Mouse (Mus musculus) myocyte (in vitro differentiated cells): ENCODE data around the gene Gnai1. TPM values are rescaled to one million over a fixed set of nuclear protein-coding genes. Genes with fewer than 3 reads are reported as not detected.

ENCODE experiments used
- H3K27me3 ChIP-seq: one replicate; pipeline ENCODE4 v1.6.1; 2011; ENCODE audit not compliant: control insufficient read depth, insufficient read depth, insufficient read length
- H3K36me3 ChIP-seq: one replicate; pipeline ENCODE4 v1.6.1; 2011; ENCODE audit not compliant: control insufficient read depth, insufficient read depth
- H3K4me2 ChIP-seq: one replicate; pipeline ENCODE4 v1.6.1; 2011; ENCODE audit warnings: low read depth, control low read depth
- H3K4me3 ChIP-seq: one replicate; pipeline ENCODE4 v1.5.1; 2011; ENCODE audit warnings: mild to moderate bottlenecking, control low read depth, moderate library complexity
- H3K79me2 ChIP-seq: one replicate; pipeline ENCODE4 v1.6.1; 2011; ENCODE audit not compliant: control insufficient read depth, insufficient read depth
- H3ac ChIP-seq: one replicate; pipeline ENCODE4 v1.6.1; 2011; ENCODE audit not compliant: control insufficient read depth, insufficient read length
- CEBPB ChIP-seq: IDR thresholded peaks from 2 replicates; pipeline ENCODE4 v1.6.1; 2011; ENCODE audit warnings: mild to moderate bottlenecking, moderate library complexity; ENCODE audit not compliant: poor library complexity, insufficient read depth, severe bottlenecking
- E2F4 ChIP-seq: IDR thresholded peaks from one replicate; pipeline ENCODE4 v1.6.1; 2011; ENCODE audit warnings: mild to moderate bottlenecking, control low read depth, moderate library complexity; ENCODE audit not compliant: insufficient read depth
- MAX ChIP-seq: IDR thresholded peaks from one replicate; pipeline ENCODE4 v1.6.1; 2011; ENCODE audit warnings: low read depth, mild to moderate bottlenecking, control low read depth
- MYOD1 ChIP-seq, 3 experiments: IDR thresholded peaks; one replicate each; pipeline ENCODE4 v1.6.1; 2011; ENCODE audit warnings: control low read depth in 2 of 3, low read depth in 2 of 3, mild to moderate bottlenecking in 2 of 3, moderate library complexity in 1 of 3; ENCODE audit not compliant: insufficient read length in 2 of 3, control insufficient read depth in 1 of 3
- MYOG ChIP-seq, 3 experiments: IDR thresholded peaks; one replicate each; pipeline ENCODE4 v1.6.1; 2011; ENCODE audit warnings: control low read depth in 2 of 3, low read depth in 2 of 3, mild to moderate bottlenecking in 2 of 3; ENCODE audit not compliant: insufficient read length in 2 of 3, control insufficient read depth in 1 of 3, insufficient read depth in 1 of 3
- POLR2A ChIP-seq: IDR thresholded peaks from one replicate; pipeline ENCODE4 v1.6.1; 2011; ENCODE audit warnings: low read depth, mild to moderate bottlenecking, control low read depth, moderate library complexity; ENCODE audit not compliant: insufficient read length
- POLR2AphosphoS2 ChIP-seq: IDR thresholded peaks from one replicate; pipeline ENCODE4 v1.6.1; 2011; ENCODE audit warnings: low read depth, control low read depth; ENCODE audit not compliant: insufficient read length
- REST ChIP-seq: IDR thresholded peaks from one replicate; pipeline ENCODE4 v1.6.1; 2011; ENCODE audit warnings: mild to moderate bottlenecking, control low read depth, moderate library complexity; ENCODE audit not compliant: insufficient read depth, insufficient read length
- SRF ChIP-seq: IDR thresholded peaks from one replicate; pipeline ENCODE4 v1.6.1; 2011; ENCODE audit warnings: low read depth; ENCODE audit not compliant: control insufficient read depth, insufficient read length
- TCF12 ChIP-seq: IDR thresholded peaks from one replicate; pipeline ENCODE4 v1.6.1; 2011; ENCODE audit warnings: mild to moderate bottlenecking, control low read depth; ENCODE audit not compliant: poor library complexity, insufficient read depth, severe bottlenecking
- TCF3 ChIP-seq: IDR thresholded peaks from one replicate; pipeline ENCODE4 v1.6.1; 2011; ENCODE audit warnings: low read depth, control low read depth; ENCODE audit not compliant: insufficient read length
- USF1 ChIP-seq: IDR thresholded peaks from one replicate; pipeline ENCODE4 v1.6.1; 2011; ENCODE audit warnings: low read depth, mild to moderate bottlenecking, control low read depth, moderate library complexity
- polyA plus RNA-seq: library from polyadenylated mRNA; unstranded; fragments of >200 nt; fragmentation: generic; extraction: Trizol; gene quantifications from one replicate; pipeline ENCODE4 v1.2.1, GENCODE M21; 2012; ENCODE audit warnings: missing spikeins

The Gnai1 gene
- polyA plus RNA-seq, 1 experiment: 4.5 TPM

- TF ChIP-seq USF1 (no peak), TCF3 (no peak), MAX (no peak), REST (no peak), E2F4 (no peak)
- Histone ChIP-seq H3K27me3 (no peaks in the 10 kb centered on the region), H3K4me3 (no peak overlapping the region), H3K4me2 (no peak overlapping the region), H3ac (no peak overlapping the region), H3K79me2 (no peaks in the 10 kb centered on the region), H3K36me3 (no peaks in the 10 kb centered on the region)
These were observed 63.6 kb downstream of the Gnai1 start for GRCm38 (mm10) chr5:18296584-18296983.

DNA sequence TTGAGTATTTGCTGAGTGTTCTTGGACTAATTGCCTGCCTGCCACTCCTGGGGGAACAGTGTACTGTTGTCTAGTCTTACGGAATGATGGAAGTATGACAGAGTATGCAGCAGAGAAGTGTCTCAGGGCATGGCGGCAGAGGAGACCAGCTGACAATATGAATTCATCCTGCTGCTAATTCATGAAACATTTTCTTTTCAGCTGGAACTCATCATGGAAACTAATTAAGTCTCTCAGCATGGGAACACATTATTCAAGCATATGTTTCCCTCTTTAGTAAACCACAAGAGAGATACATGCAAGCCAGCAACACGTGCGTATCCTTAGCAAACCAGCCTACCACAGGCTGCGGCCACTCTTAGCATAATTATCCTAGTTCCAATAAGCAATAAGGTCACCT lies 67.4 kb downstream of the Gnai1 start:
- Histone ChIP-seq H3K36me3 (no peaks in the 10 kb centered on the region), H3K4me2 (no peak overlapping the region), H3ac (no peak overlapping the region), H3K27me3 (no peaks in the 10 kb centered on the region), H3K4me3 (no peak overlapping the region), H3K79me2 (no peaks in the 10 kb centered on the region)
- TF ChIP-seq E2F4 (no peak), REST (no peak), CEBPB (no peak), POLR2A (no peak), MAX (no peak), POLR2AphosphoS2 (no peak), MYOD1 (IDR thresholded peaks at IDR 0.05; ENCODE audit: control insufficient read depth in 1 of 3, insufficient read length in 2 of 3, low read depth in 2 of 3) (no peak), TCF3 (no peak), USF1 (no peak), MYOG (IDR thresholded peaks at IDR 0.05; ENCODE audit: control insufficient read depth in 1 of 3, insufficient read depth in 1 of 3, insufficient read length in 2 of 3, low read depth in 2 of 3) (no peak), SRF (no peak)

GRCm38 (mm10) chr5:18289530-18289929 lies 70.6 kb downstream of the Gnai1 start:
- H3K4me3 ChIP-seq: no peak overlapping the region
- H3ac ChIP-seq: no peak overlapping the region
- no peak for TF ChIP-seq TCF3
- TF ChIP-seq POLR2A: no peak
- no peak for TF ChIP-seq REST
- TF ChIP-seq E2F4: no peak
- no peak for TF ChIP-seq CEBPB
- TF ChIP-seq MYOG (IDR thresholded peaks at IDR 0.05; ENCODE audit: control insufficient read depth in 1 of 3, insufficient read depth in 1 of 3, insufficient read length in 2 of 3, low read depth in 2 of 3): no peak
- TF ChIP-seq TCF12: no peak
- H3K79me2 ChIP-seq: no peaks in the 10 kb centered on the region
- no peak overlapping the region for H3K4me2 ChIP-seq
- no peaks in the 10 kb centered on the region for H3K36me3 ChIP-seq
- H3K27me3 ChIP-seq: no peaks in the 10 kb centered on the region

- H3K79me2 ChIP-seq: no peaks in the 10 kb centered on the region
- H3K27me3 ChIP-seq: no peaks in the 10 kb centered on the region
- H3K4me2 ChIP-seq: no peak overlapping the region
- H3K36me3 ChIP-seq: no peaks in the 10 kb centered on the region
- TF ChIP-seq POLR2AphosphoS2 (no peak), MAX (no peak), USF1 (no peak)
- no peak overlapping the region for H3K4me3 ChIP-seq
- no peak overlapping the region for H3ac ChIP-seq
These were observed 71.5 kb downstream of the Gnai1 start for GRCm38 (mm10) chr5:18288694-18289093.

DNA sequence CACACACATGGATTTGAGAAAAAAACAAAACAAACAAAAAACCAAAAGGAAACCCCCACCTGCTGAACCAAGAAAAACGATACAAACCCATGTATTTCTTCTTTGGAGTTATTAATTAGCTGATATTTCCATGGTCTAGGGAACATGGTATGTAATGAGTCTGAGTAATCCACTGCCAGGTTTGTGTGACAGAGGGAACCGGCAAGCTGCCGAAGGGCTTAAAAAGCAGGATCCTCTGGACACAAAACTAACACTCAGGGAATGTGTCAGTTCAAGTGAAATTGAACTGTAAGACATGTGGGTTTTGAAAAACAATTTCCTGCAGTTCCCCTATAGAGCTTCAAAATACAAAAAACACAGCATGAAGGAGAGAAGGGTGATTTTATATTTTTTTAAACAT lies 72.1 kb downstream of the Gnai1 start:
- no peaks in the 10 kb centered on the region for H3K36me3 ChIP-seq
- no peak overlapping the region for H3ac ChIP-seq
- no peaks in the 10 kb centered on the region for H3K27me3 ChIP-seq
- H3K4me3 ChIP-seq: no peak overlapping the region
- H3K4me2 ChIP-seq: no peak overlapping the region
- no peak for TF ChIP-seq MYOG (IDR thresholded peaks at IDR 0.05; ENCODE audit: control insufficient read depth in 1 of 3, insufficient read depth in 1 of 3, insufficient read length in 2 of 3, low read depth in 2 of 3)
- no peak for TF ChIP-seq USF1
- H3K79me2 ChIP-seq: no peaks in the 10 kb centered on the region

DNA sequence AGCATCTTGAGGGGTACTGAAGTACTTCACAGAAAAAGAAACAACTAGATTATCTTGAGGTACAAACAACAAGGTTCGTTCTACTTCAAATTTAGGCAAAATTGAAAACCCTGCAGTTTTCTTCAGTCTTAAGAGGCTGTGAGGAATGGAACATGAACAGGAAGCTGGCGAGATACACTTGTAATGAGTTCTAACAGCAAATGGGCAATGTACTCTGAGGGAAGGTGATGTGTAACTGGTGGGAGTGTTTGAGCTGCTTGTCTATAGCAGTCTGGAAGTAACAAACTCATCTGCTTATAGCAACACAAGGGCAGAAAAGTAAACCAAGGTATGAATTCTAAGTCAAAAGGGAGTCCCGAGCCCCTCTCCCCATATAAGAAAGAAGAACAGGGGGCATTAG lies 78.1 kb downstream of the Gnai1 start:
- Histone ChIP-seq H3K36me3 (no peaks in the 10 kb centered on the region), H3K27me3 (no peaks in the 10 kb centered on the region), H3K79me2 (no peaks in the 10 kb centered on the region), H3K4me3 (no peak overlapping the region), H3K4me2 (no peak overlapping the region), H3ac (no peak overlapping the region)
- TF ChIP-seq SRF (no peak), MYOG (IDR thresholded peaks at IDR 0.05; ENCODE audit: control insufficient read depth in 1 of 3, insufficient read depth in 1 of 3, insufficient read length in 2 of 3, low read depth in 2 of 3) (no peak), MYOD1 (IDR thresholded peaks at IDR 0.05; ENCODE audit: control insufficient read depth in 1 of 3, insufficient read length in 2 of 3, low read depth in 2 of 3) (no peak), POLR2AphosphoS2 (no peak), TCF12 (no peak), MAX (no peak), USF1 (no peak), E2F4 (no peak), CEBPB (no peak)
